Mouse (Mus musculus) liver, adult 2 months (tissue): Measurements from ENCODE around the gene Ubox5. TPM values are rescaled to one million over a fixed set of nuclear protein-coding genes. Genes with fewer than 3 reads are reported as not detected.

ENCODE experiments used
- DNase-seq: peaks from one replicate; pipeline ENCODE4 v3.0.0-alpha.2; 2011; ENCODE audit warnings: low read depth, low spot score; ENCODE audit errors: extremely low read depth
- H3K27ac ChIP-seq: fragments of 200-500 bp; replicated peaks from 2 replicates; pipeline ENCODE4 v1.5.1; 2012; ENCODE audit warnings: low read depth, mild to moderate bottlenecking, control low read depth, inconsistent platforms, low read length; ENCODE audit not compliant: insufficient read depth
- H3K27me3 ChIP-seq: fragments of 200-500 bp; 2 replicates; pipeline ENCODE4 v1.6.1; 2012; ENCODE audit warnings: mild to moderate bottlenecking, moderate library complexity, low read length, inconsistent platforms; ENCODE audit not compliant: control insufficient read depth, insufficient read depth
- H3K36me3 ChIP-seq: fragments of 200-500 bp; 2 replicates; pipeline ENCODE4 v1.6.1; 2012; ENCODE audit warnings: low read length, inconsistent platforms; ENCODE audit not compliant: control insufficient read depth, insufficient read depth
- H3K4me1 ChIP-seq: fragments of 200-500 bp; 2 replicates; pipeline ENCODE4 v1.6.1; 2011; ENCODE audit warnings: low read length; ENCODE audit not compliant: control insufficient read depth, insufficient read depth
- H3K4me3 ChIP-seq: fragments of 200-500 bp; 2 replicates; pipeline ENCODE4 v1.5.1; 2011; ENCODE audit warnings: low read depth, mild to moderate bottlenecking, control low read depth, low read length, moderate library complexity; ENCODE audit not compliant: insufficient read depth
- H3K79me2 ChIP-seq: fragments of 200-500 bp; 2 replicates; pipeline ENCODE4 v1.6.1; 2012; ENCODE audit warnings: inconsistent platforms, mild to moderate bottlenecking, low read length, moderate library complexity; ENCODE audit not compliant: control insufficient read depth, insufficient read depth
- H3K9ac ChIP-seq: fragments of 200-500 bp; 2 replicates; pipeline ENCODE4 v1.6.1; 2012; ENCODE audit warnings: low read depth, mild to moderate bottlenecking, control low read depth, inconsistent platforms, low read length
- CTCF ChIP-seq: fragments of 200-500 bp; IDR thresholded peaks from 2 replicates; pipeline ENCODE4 v1.5.1; 2011; ENCODE audit warnings: low read depth, low read length, control low read depth
- POLR2A ChIP-seq: fragments of 200-500 bp; IDR thresholded peaks from 2 replicates; pipeline ENCODE4 v1.6.1; 2011; ENCODE audit warnings: low read length, control low read depth; ENCODE audit not compliant: insufficient read depth; ENCODE audit errors: extremely low read depth
- WGBS: fragments of 180-500 bp; shearing (Covaris S2); methylation state at CpG from one replicate; pipeline ENCODE4 v1.1.7; 2018; 5-methylcytosine and 5-hydroxymethylcytosine counted together
- polyA plus RNA-seq: library from polyadenylated mRNA; depleted of rRNA; stranded (reverse); fragments of >200 nt; gene quantifications from 2 replicates; pipeline ENCODE4 v1.2.3, GENCODE M21; 2012
- total RNA-seq: library from RNA; depleted of rRNA; stranded (reverse); fragments of >200 nt; gene quantifications from 2 replicates; pipeline ENCODE4 v1.2.3, GENCODE M21; 2014

Ubox5 gene
- total and polyA plus RNA-seq, 2 experiments = 1.0 to 3.4 TPM

DNA sequence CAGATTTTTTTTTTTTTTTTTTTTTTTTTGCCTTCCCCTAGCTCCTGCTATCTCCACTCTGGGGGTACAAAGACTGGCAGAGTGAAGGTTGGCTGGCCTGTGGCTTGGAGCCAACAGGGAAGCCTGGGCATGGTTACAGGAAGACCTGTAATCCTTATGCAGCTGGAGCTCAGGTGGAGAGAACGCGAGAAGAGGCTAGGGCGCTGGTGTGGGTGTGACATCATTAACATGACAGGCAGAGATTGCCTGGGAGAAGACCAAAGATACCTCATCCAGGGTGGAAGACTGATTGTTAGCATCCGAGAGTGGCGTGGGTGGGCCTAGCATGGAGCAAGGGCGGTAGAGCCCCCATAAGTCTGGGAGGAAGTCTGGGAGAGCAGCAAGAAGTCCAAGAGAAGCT, 9.4 kb upstream of the Ubox5 start:
- H3K36me3 ChIP-seq = no peaks in the 10 kb centered on the region
- 89% methylated on average over 6 of the region's 6 CpGs for WGBS
- peaks cover 5% of the 10 kb centered on the region; the same call in 1 of the 2 replicates for H3K79me2 ChIP-seq
- no peak overlapping the region for H3K27ac ChIP-seq
- H3K27me3 ChIP-seq = no peaks in the 10 kb centered on the region
- TF ChIP-seq CTCF = no peak
- DNase-seq = no peak
- no peak overlapping the region for H3K4me3 ChIP-seq
- peaks cover 21% of the 10 kb centered on the region for H3K4me1 ChIP-seq
- H3K9ac ChIP-seq = no peak overlapping the region

DNA sequence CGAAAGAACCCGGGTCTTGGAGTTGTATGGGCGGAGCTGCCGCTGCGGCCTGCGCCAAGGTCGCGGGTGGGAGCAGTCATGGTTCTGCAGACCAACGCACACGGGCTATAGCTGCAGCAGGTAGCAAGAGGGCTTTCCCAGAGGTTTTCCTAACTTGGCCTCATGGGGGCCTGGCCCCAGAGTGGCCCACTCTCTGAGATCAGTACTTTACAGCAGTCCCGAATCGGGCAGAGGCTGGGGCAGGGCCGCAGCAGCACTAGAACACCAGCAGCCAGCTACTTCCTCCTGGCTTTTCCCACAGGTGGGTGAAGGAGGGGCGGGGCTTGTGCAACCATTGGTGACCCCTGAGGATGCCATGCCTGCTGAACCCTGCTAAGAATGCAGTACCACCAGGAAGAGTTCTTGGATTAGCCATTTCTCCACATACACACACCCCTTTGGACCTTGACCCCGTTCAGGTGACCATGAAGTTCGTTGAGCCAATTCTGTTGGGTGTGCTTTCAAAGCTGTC, 8.3 kb upstream of the Ubox5 start:
- TF ChIP-seq CTCF (no peak), POLR2A (no peak)
- H3K4me1 ChIP-seq = peaks cover 21% of the 10 kb centered on the region
- no peaks in the 10 kb centered on the region for H3K27me3 ChIP-seq
- peak; percentile 89 for DNase-seq
- H3K36me3 ChIP-seq = no peaks in the 10 kb centered on the region
- peaks cover 5% of the 10 kb centered on the region; the same call in 1 of the 2 replicates for H3K79me2 ChIP-seq
- H3K4me3 ChIP-seq = peak overlapping the region; percentile 58
- 29% methylated on average over 16 of the region's 16 CpGs for whole genome bisulfite sequencing
- peak overlapping the region; percentile 74 for H3K9ac ChIP-seq
- peak overlapping the region; percentile 86 for H3K27ac ChIP-seq

DNA sequence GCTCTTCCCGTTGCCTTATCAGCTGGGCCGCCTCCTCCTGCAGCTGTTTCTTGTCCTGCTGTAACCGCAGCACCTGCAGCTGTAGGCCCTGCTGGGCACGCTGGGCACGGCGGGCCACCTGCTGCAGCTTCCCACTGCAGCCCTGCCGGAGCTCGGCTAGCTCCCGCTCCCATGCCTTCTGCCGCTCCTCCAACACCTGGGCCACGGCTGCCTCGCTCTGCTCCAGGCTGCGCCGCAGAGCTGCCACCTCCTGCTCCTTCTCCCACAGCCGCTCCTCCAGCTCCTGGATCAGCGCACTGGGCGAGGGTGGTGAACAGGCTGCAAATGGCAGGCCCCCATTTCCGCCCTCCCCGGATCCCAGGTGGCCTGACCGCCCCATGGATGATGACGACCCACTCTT, 6.0 kb upstream of the Ubox5 start:
- H3K9ac ChIP-seq = no peak overlapping the region
- no peaks in the 10 kb centered on the region for H3K27me3 ChIP-seq
- 87% methylated on average over 21 of the region's 21 CpGs for WGBS
- no peaks in the 10 kb centered on the region for H3K79me2 ChIP-seq
- no peak for DNase-seq
- H3K27ac ChIP-seq = no peak overlapping the region
- TF ChIP-seq CTCF (no peak), POLR2A (no peak)
- no peak overlapping the region for H3K4me3 ChIP-seq
- H3K36me3 ChIP-seq = no peaks in the 10 kb centered on the region
- H3K4me1 ChIP-seq = peaks cover 6% of the 10 kb centered on the region

DNA sequence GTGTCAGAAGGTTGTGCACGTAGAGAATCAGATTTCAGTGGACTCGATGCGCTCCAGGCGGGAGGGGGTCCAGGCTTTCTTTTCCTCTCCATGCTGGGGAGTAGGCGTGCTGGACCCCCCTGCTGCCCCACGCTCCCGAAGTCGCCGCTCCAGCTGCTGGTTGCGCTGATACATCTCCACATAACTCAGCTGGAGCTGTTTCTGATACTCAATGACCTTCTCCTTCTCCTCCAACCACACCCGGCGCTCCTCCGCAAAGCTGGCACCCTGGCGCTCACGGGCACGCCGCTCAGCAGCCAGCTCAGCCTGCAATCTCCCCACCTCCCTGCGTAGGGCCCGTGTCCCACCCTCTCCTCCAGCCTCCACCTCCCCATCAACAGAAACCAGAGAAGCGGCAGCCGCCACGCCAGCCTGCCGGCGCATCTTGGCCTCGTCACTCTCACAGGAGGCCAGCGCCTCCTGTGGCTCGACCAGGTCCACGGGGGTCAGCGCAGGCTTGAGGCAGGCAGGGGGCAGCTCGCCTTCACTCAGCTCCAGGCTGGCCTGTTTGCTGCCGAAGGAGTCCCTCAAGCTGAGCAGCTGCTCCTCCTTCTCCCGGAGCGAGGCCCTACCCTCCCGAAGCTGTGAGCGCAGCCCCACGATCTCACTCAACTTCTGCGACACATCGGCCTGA, 5.0 kb upstream of the Ubox5 start:
- H3K9ac ChIP-seq = no peak overlapping the region
- H3K4me1 ChIP-seq = peaks cover 6% of the 10 kb centered on the region
- DNase-seq = no peak
- no peaks in the 10 kb centered on the region for H3K79me2 ChIP-seq
- WGBS = 73% methylated on average over 38 of the region's 38 CpGs
- TF ChIP-seq CTCF (no peak), POLR2A (no peak)
- H3K36me3 ChIP-seq = no peaks in the 10 kb centered on the region
- H3K27me3 ChIP-seq = no peaks in the 10 kb centered on the region
- H3K27ac ChIP-seq = no peak overlapping the region
- H3K4me3 ChIP-seq = peak overlapping the region; percentile 1; the same call in 1 of the 2 replicates

DNA sequence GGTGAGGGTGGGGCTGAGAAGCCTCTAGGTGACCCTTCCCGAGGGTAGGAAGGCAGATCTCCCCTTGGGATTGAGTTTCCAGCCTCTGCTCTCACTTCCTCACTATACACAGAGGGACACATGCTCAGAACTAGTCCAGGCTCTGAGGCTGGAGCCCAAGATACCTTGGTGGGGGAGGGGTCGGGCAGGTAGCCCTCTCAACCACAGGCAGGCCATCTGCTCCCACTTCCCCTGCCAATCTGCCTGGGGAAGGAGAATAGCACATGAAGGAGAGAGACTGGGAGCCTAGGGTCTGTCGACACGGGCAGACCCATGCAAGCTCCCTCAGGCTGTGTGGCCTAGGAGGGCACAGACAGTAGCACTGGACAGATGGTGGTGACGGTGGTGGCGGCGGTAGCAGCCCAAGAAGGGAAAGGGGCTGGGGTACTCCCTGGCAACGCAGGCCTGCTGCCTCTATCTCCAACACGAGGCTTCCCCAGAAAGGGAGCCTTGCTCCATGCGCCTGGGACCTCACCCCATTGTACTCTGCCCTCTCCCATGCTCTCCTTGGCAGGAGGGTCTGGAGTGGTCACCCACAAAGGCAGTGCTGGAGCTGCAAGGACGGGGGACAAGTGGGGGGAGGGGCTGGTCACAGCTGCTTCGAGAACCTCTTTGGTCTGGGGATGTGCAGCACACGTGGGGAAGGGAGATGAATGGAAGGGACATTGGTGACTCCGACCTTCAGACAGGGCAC, 4.3 kb upstream of the Ubox5 start:
- H3K27me3 ChIP-seq = no peaks in the 10 kb centered on the region
- H3K4me3 ChIP-seq = no peak overlapping the region
- H3K79me2 ChIP-seq = peaks cover 6% of the 10 kb centered on the region; the same call in 1 of the 2 replicates
- H3K9ac ChIP-seq = no peak overlapping the region
- 78% methylated on average over 14 of the region's 14 CpGs for WGBS
- H3K27ac ChIP-seq = no peak overlapping the region
- H3K4me1 ChIP-seq = peaks cover 6% of the 10 kb centered on the region
- H3K36me3 ChIP-seq = no peaks in the 10 kb centered on the region
- no peak for DNase-seq
- TF ChIP-seq POLR2A = no peak
- TF ChIP-seq CTCF = no peak
